Mouse (Mus musculus) kidney, adult 2 months (tissue): Measurements from ENCODE around the gene Nemp1. TPM values are rescaled to one million over a fixed set of nuclear protein-coding genes. Genes with fewer than 3 reads are reported as not detected.

Experiments
- DNase-seq: peaks from one replicate; pipeline ENCODE4 v3.0.0; 2021
- H3K27ac ChIP-seq: fragments of 200-500 bp; 2 replicates; pipeline ENCODE4 v1.5.1; 2012; ENCODE audit warnings: low read depth, low read length, control low read depth, inconsistent platforms; ENCODE audit not compliant: insufficient read depth
- H3K27me3 ChIP-seq: fragments of 200-500 bp; replicated peaks from 2 replicates; pipeline ENCODE4 v1.6.1; 2012; ENCODE audit warnings: mild to moderate bottlenecking, moderate library complexity, low read length, inconsistent platforms; ENCODE audit not compliant: control insufficient read depth, insufficient read depth
- H3K36me3 ChIP-seq: fragments of 200-500 bp; 2 replicates; pipeline ENCODE4 v1.6.1; 2012; ENCODE audit warnings: mild to moderate bottlenecking, moderate library complexity, low read length, inconsistent platforms; ENCODE audit not compliant: control insufficient read depth, insufficient read depth
- H3K4me1 ChIP-seq: fragments of 200-500 bp; 2 replicates; pipeline ENCODE4 v1.6.1; 2011; ENCODE audit warnings: low read length; ENCODE audit not compliant: control insufficient read depth, insufficient read depth
- H3K4me3 ChIP-seq: fragments of 200-500 bp; 2 replicates; pipeline ENCODE4 v1.5.1; 2011; ENCODE audit warnings: mild to moderate bottlenecking, low read depth, low read length, control low read depth; ENCODE audit not compliant: insufficient read depth
- CTCF ChIP-seq: fragments of 200-500 bp; conservative IDR thresholded peaks from 2 replicates; pipeline ENCODE4 v1.5.1; 2011; ENCODE audit warnings: low read depth, mild to moderate bottlenecking, control low read depth, low read length, moderate library complexity, mixed read lengths; ENCODE audit not compliant: insufficient read depth, insufficient read length
- POLR2A ChIP-seq: fragments of 200-500 bp; IDR thresholded peaks from one replicate; pipeline ENCODE4 v1.6.1; 2011; ENCODE audit warnings: low read depth, low read length, control low read depth
- WGBS: fragments of 180-500 bp; shearing (Covaris S2); methylation state at CpG from one replicate; pipeline ENCODE4 v1.1.7; 2018; 5-methylcytosine and 5-hydroxymethylcytosine counted together
- polyA plus RNA-seq: library from polyadenylated mRNA; depleted of rRNA; stranded (reverse); fragments of >200 nt; gene quantifications from 2 replicates; pipeline ENCODE4 v1.2.3, GENCODE M21; 2012

Nemp1 gene
- polyA plus RNA-seq, 1 experiment: 2.5 TPM

GRCm38 (mm10) chr10:127661915-127662663 lies 4.6 kb upstream of the Nemp1 start:
- WGBS: 4% methylated on average over 16 of the region's 16 CpGs
- no peaks in the 10 kb centered on the region for H3K27me3 ChIP-seq
- 0 out of 2 replicates have a peak, but pooled peaks have one; percentile 13 for TF ChIP-seq CTCF
- TF ChIP-seq POLR2A: no peak
- H3K4me1 ChIP-seq: peaks cover 27% of the 10 kb centered on the region
- peak; percentile 93 for DNase-seq
- H3K4me3 ChIP-seq: peak overlapping the region; percentile 19
- peak overlapping the region; percentile 78 for H3K27ac ChIP-seq
- H3K36me3 ChIP-seq: no peaks in the 10 kb centered on the region

- no peaks in the 10 kb centered on the region for H3K27me3 ChIP-seq
- peak overlapping the region; percentile 26 for H3K27ac ChIP-seq
- TF ChIP-seq POLR2A (no peak), CTCF (no peak)
- 36% methylated on average over 19 of the region's 19 CpGs for WGBS
- H3K4me3 ChIP-seq: no peak overlapping the region
- H3K36me3 ChIP-seq: no peaks in the 10 kb centered on the region
- DNase-seq: peak; percentile 45
- peaks cover 27% of the 10 kb centered on the region for H3K4me1 ChIP-seq
Measured at GRCm38 (mm10) chr10:127662666-127663253, 3.9 kb upstream of the Nemp1 start.

GRCm38 (mm10) chr10:127663590-127663989 lies 3.1 kb upstream of the Nemp1 start:
- H3K27ac ChIP-seq: no peak overlapping the region
- 45% methylated on average over 5 of the region's 5 CpGs for whole genome bisulfite sequencing
- no peaks in the 10 kb centered on the region for H3K36me3 ChIP-seq
- peaks cover 24% of the 10 kb centered on the region for H3K4me1 ChIP-seq
- DNase-seq: peak; percentile 27
- TF ChIP-seq CTCF (no peak), POLR2A (no peak)
- no peaks in the 10 kb centered on the region for H3K27me3 ChIP-seq
- H3K4me3 ChIP-seq: no peak overlapping the region

GRCm38 (mm10) chr10:127664166-127664565 lies 2.5 kb upstream of the Nemp1 start:
- Histone ChIP-seq H3K4me3 (no peak overlapping the region), H3K36me3 (no peaks in the 10 kb centered on the region), H3K27me3 (no peaks in the 10 kb centered on the region), H3K4me1 (peaks cover 27% of the 10 kb centered on the region), H3K27ac (no peak overlapping the region)
- no peak for DNase-seq
- WGBS: 69% methylated on average over 16 of the region's 16 CpGs
- TF ChIP-seq CTCF (no peak), POLR2A (no peak)

- H3K27ac ChIP-seq: no peak overlapping the region
- no peak for DNase-seq
- 50% methylated on average over 13 of the region's 13 CpGs for WGBS
- H3K27me3 ChIP-seq: no peaks in the 10 kb centered on the region
- H3K4me1 ChIP-seq: peaks cover 27% of the 10 kb centered on the region
- H3K4me3 ChIP-seq: no peak overlapping the region
- H3K36me3 ChIP-seq: no peaks in the 10 kb centered on the region
- TF ChIP-seq POLR2A (no peak), CTCF (no peak)
Measured at GRCm38 (mm10) chr10:127664891-127665290, 1.8 kb upstream of the Nemp1 start.

- peak; percentile 26 for DNase-seq
- WGBS: 23% methylated on average over 14 of the region's 14 CpGs
- TF ChIP-seq CTCF (no peak), POLR2A (no peak)
- Histone ChIP-seq H3K4me1 (peaks cover 27% of the 10 kb centered on the region), H3K27ac (peak overlapping the region; percentile 91), H3K36me3 (no peaks in the 10 kb centered on the region), H3K27me3 (no peaks in the 10 kb centered on the region), H3K4me3 (peak overlapping the region; percentile 89)
Measured at GRCm38 (mm10) chr10:127665366-127666181, 1.1 kb upstream of the Nemp1 start.
